Mouse (Mus musculus) kidney, postnatal 36 days (tissue): Measurements from ENCODE around the gene Vmn1r115.
"Not testable (repeated sequence)": the region's sequence is repeated elsewhere in the genome, so short reads cannot be mapped to it uniquely, and the experiment has no call there.

Experiments used
- DNase-seq, 2 experiments: peaks; one replicate each; pipeline ENCODE4 v3.0.0; 2021 to 2022; ENCODE audit warnings: mixed read lengths in 2 of 2

The Vmn1r115 gene

GRCm38 (mm10) chr7:20844885-20845284 is at the start of gene Vmn1r115:
TSS of gene Vmn1r115 (minus strand) at chr7:20844985.
- DNase-seq, result not testable (repeated sequence)

- not testable (repeated sequence) for DNase-seq
Measured at GRCm38 (mm10) chr7:20884021-20884420, 39.2 kb upstream of the Vmn1r115 start, which contains the start of gene Vmn1r117. TSS of gene Vmn1r117 (minus strand) at chr7:20884121.

GRCm38 (mm10) chr7:20871956-20872355 is 27.2 kb upstream of the Vmn1r115 start, which contains the start of gene Vmn1r116:
TSS of gene Vmn1r116 (plus strand) at chr7:20872256.
- DNase-seq, result not testable (repeated sequence)

GRCm38 (mm10) chr7:20812086-20812485 is 32.7 kb downstream of the Vmn1r115 start, which contains the start of gene Vmn1r114:
TSS of gene Vmn1r114 (minus strand) at chr7:20812186.
- DNase-seq, result not testable (repeated sequence)
